Mouse (Mus musculus) gastrocnemius, adult 2 months (tissue): Measurements from ENCODE around the gene Drg1. TPM values are rescaled to one million over a fixed set of nuclear protein-coding genes. Genes with fewer than 3 reads are reported as not detected.
"Not testable (repeated sequence)": the region's sequence is repeated elsewhere in the genome, so short reads cannot be mapped to it uniquely, and the experiment has no call there.

Source experiments
- DNase-seq: peaks from one replicate; pipeline ENCODE4 v3.0.0; 2022
- H3K27ac ChIP-seq: fragments of 200-600 bp; 2 replicates; pipeline ENCODE4 v1.8.1; 2022; ENCODE audit warnings: mild to moderate bottlenecking
- H3K4me3 ChIP-seq: fragments of 200-600 bp; 2 replicates; pipeline ENCODE4 v1.8.1; 2022; ENCODE audit warnings: mild to moderate bottlenecking, moderate library complexity
- intact Hi-C: fragments of 180-260 bp; cut with DNase I; formaldehyde crosslinking; loops from one replicate; pipeline ENCODE4 v1.15.1; 2025
- total RNA-seq, 2 experiments: library from RNA; stranded (reverse); gene quantifications; 2 replicates each; pipeline ENCODE4 v1.2.3; 2021

Gene Drg1
- total RNA-seq, 2 experiments from 2014 or later: 44.1 to 45.0 TPM

- H3K27ac ChIP-seq, DNase-seq, intact Hi-C loops, H3K4me3 ChIP-seq: not testable (repeated sequence)
Observed at GRCm38 (mm10) chr11:3163661-3164060, 102.6 kb downstream of the Drg1 start.

- intact Hi-C loops, H3K27ac ChIP-seq, H3K4me3 ChIP-seq, DNase-seq: not testable (repeated sequence)
Observed at GRCm38 (mm10) chr11:3163122-3163521, 103.1 kb downstream of the Drg1 start.

DNA sequence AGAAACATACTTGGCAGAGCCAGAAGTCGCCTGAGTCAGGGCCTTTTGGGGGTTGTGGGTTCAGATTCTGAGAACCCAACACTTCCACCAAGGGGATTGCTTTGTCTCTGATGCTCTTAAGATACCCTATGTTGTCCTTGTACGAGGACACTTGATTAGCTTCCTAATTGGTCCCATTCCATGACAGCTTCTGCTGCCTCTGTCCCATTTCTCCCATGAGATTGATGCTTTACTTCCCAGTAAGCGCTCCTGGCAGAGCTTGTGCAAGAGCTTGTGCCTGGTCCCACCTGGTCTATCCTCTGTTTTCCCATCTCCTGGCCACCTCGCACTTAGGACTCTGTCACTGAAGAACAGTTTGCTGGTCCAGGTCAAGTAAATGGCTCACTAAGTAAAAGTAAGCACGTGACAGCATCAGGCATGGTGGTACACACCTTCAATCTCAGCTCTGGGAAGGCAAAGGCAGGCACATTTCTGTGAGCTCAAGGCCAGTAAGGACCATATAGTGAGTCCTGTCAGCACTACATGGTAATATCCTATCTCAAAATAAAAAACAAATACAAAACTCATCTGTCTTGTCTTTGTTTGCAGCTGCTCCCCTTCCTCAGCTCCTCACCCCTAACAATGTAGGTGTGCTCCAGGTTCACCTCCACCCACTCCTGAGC, 103.8 kb downstream of the Drg1 start:
- DNase-seq: peak; percentile 56
- intact Hi-C loops, H3K27ac ChIP-seq, H3K4me3 ChIP-seq: not testable (repeated sequence)

- H3K4me3 ChIP-seq, H3K27ac ChIP-seq, intact Hi-C loops: not testable (repeated sequence)
- peak; percentile 53 for DNase-seq
Observed at GRCm38 (mm10) chr11:3161370-3161769, 104.8 kb downstream of the Drg1 start.

- DNase-seq, intact Hi-C loops, H3K4me3 ChIP-seq, H3K27ac ChIP-seq: not testable (repeated sequence)
Observed at GRCm38 (mm10) chr11:3158800-3159199, 107.4 kb downstream of the Drg1 start.

DNA sequence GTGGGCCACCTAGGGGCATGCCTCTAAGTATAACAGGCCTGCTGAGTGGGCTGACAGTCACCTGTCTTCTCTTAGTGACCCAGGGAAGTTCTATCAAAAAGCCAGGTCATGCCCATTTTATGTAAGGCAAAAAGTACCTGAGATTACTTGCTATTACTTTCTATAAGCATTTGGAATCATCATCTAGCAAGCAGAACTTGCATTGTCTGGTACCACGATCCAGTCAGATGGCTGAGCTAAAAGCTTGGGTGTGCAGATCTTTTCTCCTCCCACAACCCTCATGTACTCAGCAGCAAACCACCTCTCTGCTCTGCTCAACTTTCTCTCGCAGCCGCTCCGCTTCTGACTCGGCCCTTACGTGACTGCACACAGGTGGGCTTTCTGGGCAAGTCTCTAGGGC, 108.2 kb downstream of the Drg1 start:
- H3K4me3 ChIP-seq, intact Hi-C loops, H3K27ac ChIP-seq, DNase-seq: not testable (repeated sequence)

DNA sequence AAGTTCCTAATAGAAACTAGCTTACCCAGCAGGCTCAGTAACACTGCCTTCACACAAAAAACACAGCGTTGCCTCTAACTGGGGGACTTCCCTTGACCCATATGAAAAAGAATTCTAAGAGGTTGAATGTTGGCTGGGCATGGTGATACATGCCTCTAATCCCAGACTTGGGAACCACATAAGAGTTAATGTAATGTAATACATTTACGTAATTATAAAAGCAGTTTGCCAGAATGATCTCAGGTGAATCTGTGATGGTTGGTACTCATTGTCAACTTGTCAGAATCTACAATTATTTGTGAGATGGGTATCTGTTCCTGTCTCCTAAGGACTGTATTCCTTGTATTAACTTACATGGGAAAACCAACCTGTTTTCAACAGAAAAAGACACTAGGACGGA, 109.2 kb downstream of the Drg1 start:
- intact Hi-C loops, H3K4me3 ChIP-seq, H3K27ac ChIP-seq, DNase-seq: not testable (repeated sequence)

DNA sequence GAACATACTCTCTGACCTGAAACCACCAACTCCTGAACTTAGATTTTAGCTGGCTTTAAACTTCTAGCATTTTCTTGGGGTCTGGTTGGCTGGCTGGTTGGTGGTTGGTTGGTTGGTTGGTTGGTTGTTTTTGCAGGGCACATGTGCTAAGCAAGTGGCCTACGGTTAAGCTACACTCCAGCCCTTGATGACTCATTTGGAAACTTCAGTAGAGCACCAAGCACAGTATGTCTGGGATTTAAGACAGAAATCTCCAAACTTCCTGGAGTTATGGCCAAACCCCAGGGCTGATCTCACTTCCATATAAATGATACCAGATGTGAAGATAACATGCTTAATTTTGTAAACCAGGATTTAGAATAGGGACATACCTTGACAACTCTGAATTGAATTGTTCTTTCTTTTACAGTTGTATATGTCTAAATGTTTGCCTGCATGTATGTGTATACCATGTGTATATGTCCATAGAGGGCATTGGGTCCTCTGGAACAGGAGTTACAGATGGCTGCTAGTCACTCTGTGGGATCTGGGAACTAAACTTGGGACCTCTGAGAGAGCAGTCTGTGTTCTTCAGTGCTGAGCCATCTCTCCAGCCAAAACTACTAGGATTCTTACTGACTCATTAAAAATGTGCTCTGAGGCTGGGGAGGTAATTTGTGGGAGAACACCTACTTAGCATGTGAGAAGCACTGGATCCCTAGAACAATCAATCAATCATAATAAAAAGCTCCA, 112.4 kb downstream of the Drg1 start:
- H3K4me3 ChIP-seq, intact Hi-C loops, H3K27ac ChIP-seq: not testable (repeated sequence)
- peak; percentile 53 for DNase-seq

DNA sequence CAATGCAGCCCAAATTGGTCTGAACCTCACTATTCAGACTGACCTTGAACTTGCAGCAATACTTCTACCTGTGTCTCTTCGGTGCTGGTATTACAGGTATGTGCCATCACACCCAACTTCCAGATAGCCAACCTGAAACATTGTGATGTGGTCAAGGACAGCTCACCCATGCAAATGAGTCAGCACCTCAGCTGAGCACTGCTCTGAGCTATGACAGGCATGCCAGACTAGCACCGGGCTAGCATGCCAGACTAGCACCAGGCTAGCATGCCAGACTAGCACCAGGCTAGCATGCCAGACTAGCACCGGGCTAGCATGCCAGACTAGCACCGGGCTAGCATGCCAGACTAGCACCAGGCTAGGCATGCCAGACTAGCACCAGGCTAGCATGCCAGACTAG, 114.9 kb downstream of the Drg1 start:
- H3K4me3 ChIP-seq, H3K27ac ChIP-seq, DNase-seq, intact Hi-C loops: not testable (repeated sequence)

- H3K27ac ChIP-seq, intact Hi-C loops, DNase-seq, H3K4me3 ChIP-seq: not testable (repeated sequence)
Observed at GRCm38 (mm10) chr11:3150677-3151003, 115.6 kb downstream of the Drg1 start.

GRCm38 (mm10) chr11:3150003-3150676, 116.1 kb downstream of the Drg1 start:
- H3K27ac ChIP-seq, intact Hi-C loops, H3K4me3 ChIP-seq: not testable (repeated sequence)
- peak; percentile 57 for DNase-seq

DNA sequence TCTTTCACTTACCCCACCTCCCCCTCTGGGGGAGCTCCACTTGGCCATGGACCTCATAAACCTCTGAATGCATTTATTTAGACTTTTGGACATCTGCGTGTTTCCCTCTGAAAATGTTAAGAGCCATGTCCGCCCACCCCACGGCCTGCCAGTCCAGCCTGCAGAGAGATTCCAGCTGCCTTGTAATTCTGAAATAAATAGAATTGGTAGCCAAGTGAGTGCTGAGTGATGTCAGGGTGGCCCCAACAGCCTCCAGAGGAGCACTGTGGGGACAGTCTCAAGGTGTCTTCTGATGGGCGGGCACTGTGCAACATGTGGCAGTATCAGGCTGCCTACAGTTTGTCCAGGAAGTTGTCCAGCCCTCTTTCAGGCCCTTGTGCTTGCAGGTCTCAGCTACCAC, 116.7 kb downstream of the Drg1 start:
- DNase-seq, intact Hi-C loops, H3K27ac ChIP-seq, H3K4me3 ChIP-seq: not testable (repeated sequence)

GRCm38 (mm10) chr11:3146806-3147205, 119.4 kb downstream of the Drg1 start:
- DNase-seq, H3K27ac ChIP-seq, intact Hi-C loops, H3K4me3 ChIP-seq: not testable (repeated sequence)

DNA sequence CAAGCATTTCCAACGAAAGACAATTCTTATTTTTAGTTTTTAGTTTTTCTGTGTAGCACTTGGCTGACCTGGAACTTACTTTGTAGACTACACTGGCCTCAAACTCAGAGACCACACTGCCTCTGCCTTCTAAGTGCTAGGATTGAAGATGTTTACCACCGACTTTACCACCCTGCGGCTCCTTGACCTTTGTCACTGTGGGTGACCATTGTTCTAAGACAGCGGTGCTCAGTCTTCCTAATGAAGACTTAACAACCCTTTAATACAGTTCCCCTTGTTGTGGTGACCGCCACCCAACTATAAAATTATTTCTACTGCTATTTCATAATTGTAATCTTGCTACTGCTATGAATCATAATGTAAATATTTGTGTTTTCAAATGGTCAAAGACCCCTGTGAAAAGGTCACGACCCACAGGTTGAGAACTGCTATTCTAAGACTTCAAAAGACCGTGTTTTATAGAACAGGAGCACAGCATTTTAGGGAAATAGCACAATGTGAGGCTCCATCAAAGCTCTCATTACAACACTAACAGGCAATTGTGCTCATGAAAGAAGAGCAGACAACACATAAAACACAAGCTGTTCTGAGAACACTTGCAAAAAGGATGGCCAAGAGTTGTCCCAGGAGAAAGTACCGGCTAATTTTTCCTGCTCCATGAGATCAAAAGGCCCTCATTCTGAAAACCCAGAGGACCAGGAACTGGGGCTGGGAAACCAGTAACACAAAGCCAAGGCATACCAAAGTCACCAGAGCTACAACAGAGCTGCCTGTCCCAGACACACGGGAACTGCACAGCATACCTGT, 120.7 kb downstream of the Drg1 start:
- DNase-seq, H3K4me3 ChIP-seq, H3K27ac ChIP-seq, intact Hi-C loops: not testable (repeated sequence)

DNA sequence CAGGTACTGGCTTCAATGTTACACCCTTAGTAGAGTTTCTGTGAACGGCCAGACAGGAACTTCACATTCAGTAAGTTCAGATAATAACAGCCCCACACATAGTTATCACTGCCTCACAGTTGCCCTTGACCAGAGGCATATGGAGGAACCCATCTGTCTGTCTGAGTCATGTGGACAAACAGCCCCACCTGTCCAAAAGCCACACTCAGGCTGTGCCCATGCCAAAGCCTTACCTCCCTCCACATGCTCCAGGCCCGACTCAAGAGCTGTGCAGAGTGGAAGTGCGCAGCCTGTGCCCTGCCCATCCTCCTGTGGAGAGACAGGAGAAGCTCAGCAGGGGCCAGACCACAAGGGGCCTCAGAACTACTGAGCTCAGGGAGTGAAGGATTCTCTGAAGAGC, 122.2 kb downstream of the Drg1 start:
- DNase-seq, H3K27ac ChIP-seq, intact Hi-C loops, H3K4me3 ChIP-seq: not testable (repeated sequence)

GRCm38 (mm10) chr11:3142413-3142812, 123.8 kb downstream of the Drg1 start:
- H3K27ac ChIP-seq, intact Hi-C loops, H3K4me3 ChIP-seq: not testable (repeated sequence)
- peak; percentile 78 for DNase-seq

DNA sequence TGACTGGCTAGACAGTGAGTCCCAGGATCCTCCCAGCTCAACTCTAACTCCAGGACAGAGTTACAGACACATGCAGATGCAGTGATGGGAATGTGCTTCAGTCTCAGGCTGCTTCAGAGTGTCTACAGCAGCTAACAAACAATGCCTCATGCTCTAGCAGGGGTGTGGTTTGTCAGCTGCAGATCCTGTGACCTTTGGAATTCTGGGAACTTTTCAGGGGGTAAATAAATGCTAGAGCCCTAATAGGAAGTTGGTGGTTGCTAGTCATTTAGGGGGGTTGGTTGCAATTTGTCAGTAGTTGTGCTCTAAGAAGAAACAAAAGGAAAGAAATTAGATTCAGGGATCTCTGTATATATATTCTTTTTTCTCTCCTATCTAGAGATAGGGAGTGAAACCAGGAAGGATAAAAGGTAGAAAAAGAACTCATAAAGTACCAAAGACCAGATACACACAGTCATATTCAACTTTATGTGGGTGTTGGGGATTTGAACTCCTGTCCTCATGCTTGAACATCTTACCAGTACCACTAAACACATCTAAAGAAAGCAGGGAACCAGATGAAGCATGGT, 125.2 kb downstream of the Drg1 start:
- DNase-seq: not testable (repeated sequence)

DNA sequence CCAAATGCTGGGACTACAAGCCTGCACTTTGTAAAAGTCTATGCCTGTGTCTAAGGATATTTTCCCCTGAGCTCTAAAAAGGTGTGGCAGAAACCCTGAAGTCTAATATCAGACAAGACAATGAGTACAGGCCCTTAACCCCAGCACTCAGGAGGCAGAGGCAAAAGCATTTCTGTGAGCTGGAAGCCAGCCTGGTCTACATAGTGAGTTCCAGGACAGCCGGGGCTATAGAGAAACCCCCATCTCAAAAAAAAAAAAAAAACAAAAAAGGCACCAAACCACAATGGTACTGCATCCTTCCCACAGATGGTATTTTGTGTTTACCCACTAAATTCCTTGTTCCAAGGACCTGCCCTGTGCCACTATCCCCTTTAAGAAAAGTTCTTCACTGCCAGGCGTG, 127.9 kb downstream of the Drg1 start:
- intact Hi-C loops, H3K4me3 ChIP-seq, H3K27ac ChIP-seq: not testable (repeated sequence)
- peak; percentile 44 for DNase-seq

More for the DNA sequence above, 125.2 kb downstream of the Drg1 start:
- H3K27ac ChIP-seq, H3K4me3 ChIP-seq, intact Hi-C loops: not testable (repeated sequence)
